23 mouse cellular contexts compared by ENCODE assay signal in the genomic region with DNA sequence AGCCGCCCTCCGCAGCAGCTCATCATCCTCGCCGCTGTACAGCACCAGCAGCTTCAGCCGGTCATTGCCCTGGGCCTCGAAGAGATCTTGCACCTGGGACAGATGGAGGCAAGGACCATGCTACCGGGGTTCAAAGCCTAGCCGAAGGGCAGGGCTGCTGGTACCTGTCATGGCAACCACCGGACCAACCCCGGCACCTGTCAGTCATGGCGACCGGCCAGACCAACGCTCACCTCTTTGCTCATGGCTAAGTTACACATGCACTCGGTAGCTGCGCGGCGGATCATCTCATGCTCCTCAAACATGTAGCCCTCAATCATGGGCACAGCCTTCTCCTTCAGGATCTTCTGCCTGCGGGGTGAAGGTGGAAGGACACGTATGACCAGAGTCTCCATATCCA. TPM values are rescaled to one million over a fixed set of nuclear protein-coding genes. Genes with fewer than 3 reads are reported as not detected.
DNase-seq lines count a peak whose midpoint lies in the region; ATAC-seq and TF ChIP-seq lines count a peak whose summit lies in the region.
"Had no signal": no experiment of that assay in that cellular context is flagged by ENCODE, and none has a peak within 500 bp of the region (broad histone marks: within the 10 kb centered on the region; RNA-seq: fewer than 3 reads in every experiment).

No protein-coding gene starts in this region.

- H3K9ac ChIP-seq in hindbrain, embryonic 12.5 days, result 0 out of 2 replicates have a peak overlapping the region, but pooled peaks have one; percentile 8
- H3K9ac ChIP-seq in ES-Bruce4 (ENCODE audit: low read depth, poor library complexity, severe bottlenecking), result no peak overlapping the region
- H3K9ac ChIP-seq: embryonic facial prominence, embryonic 15.5 days; heart, embryonic 15.5 days; hindbrain, embryonic 15.5 days had no signal

- TF ChIP-seq CTCF in ES-Bruce4 (IDR thresholded peaks at IDR 0.05; ENCODE audit: low read depth, low read length), result no peak

- WGBS in hindbrain, embryonic 12.5 days, result 97% methylated on average over 19 of the region's 19 CpGs
- WGBS in hindbrain, embryonic 10.5 days, result 95% methylated on average over 19 of the region's 19 CpGs
- 97% methylated on average over 19 of the region's 19 CpGs for WGBS in embryonic facial prominence, embryonic 10.5 days

- DNase-seq in cerebellum, adult 11-12 months, result peak; percentile 58
- DNase-seq in cerebellum, postnatal 4 days (ENCODE audit: low spot score in 2 of 2), result no peak
- DNase-seq in hindbrain, embryonic 10.5 days (ENCODE audit: low spot score), result no peak
- DNase-seq in embryonic facial prominence, embryonic 10.5 days (ENCODE audit: low spot score), result no peak
- DNase-seq: adrenal gland, adult 2 months; adrenal gland, postnatal 25 days; gastrocnemius, adult 2 months; gastrocnemius, postnatal 36 days; heart, adult 18-20 months; heart, postnatal 14 days; kidney, adult 2 months had no signal

- ATAC-seq in hindbrain, embryonic 12.5 days (ENCODE audit: low FRiP score), result no peak
- ATAC-seq: activated CD4-positive, CD25-positive, alpha-beta regulatory T cell, adult 4 months; forebrain, embryonic 14.5 days; intestine, embryonic 16.5 days had no signal

- no peak for TF ChIP-seq POLR2A in ES-Bruce4 (IDR thresholded peaks at IDR 0.05; ENCODE audit: insufficient read depth, low read length)

- H3K36me3 ChIP-seq in hindbrain, embryonic 12.5 days, result peaks cover 62% of the 10 kb centered on the region
- peaks cover 67% of the 10 kb centered on the region for H3K36me3 ChIP-seq in hindbrain, embryonic 10.5 days
- no peaks in the 10 kb centered on the region for H3K36me3 ChIP-seq in ES-Bruce4 (ENCODE audit: control insufficient read depth, insufficient read depth, low read length, poor library complexity, severe bottlenecking)
- peaks cover 64% of the 10 kb centered on the region for H3K36me3 ChIP-seq in embryonic facial prominence, embryonic 10.5 days (replicated peaks)

- no peaks in the 10 kb centered on the region for H3K27me3 ChIP-seq in hindbrain, embryonic 12.5 days
- no peaks in the 10 kb centered on the region for H3K27me3 ChIP-seq in hindbrain, embryonic 10.5 days (ENCODE audit: insufficient read depth, poor library complexity, severe bottlenecking)
- H3K27me3 ChIP-seq in ES-Bruce4 (ENCODE audit: control insufficient read depth, insufficient read depth, low read length, poor library complexity, severe bottlenecking), result no peaks in the 10 kb centered on the region
- no peaks in the 10 kb centered on the region for H3K27me3 ChIP-seq in embryonic facial prominence, embryonic 10.5 days (replicated peaks; ENCODE audit: low read depth, poor library complexity, severe bottlenecking)
- H3K27me3 ChIP-seq: CH12.LX; embryonic facial prominence, embryonic 15.5 days; heart, embryonic 15.5 days; hindbrain, embryonic 15.5 days had no signal

- H3K4me1 ChIP-seq in hindbrain, embryonic 12.5 days, result peaks cover 9% of the 10 kb centered on the region
- peaks cover 24% of the 10 kb centered on the region for H3K4me1 ChIP-seq in hindbrain, embryonic 10.5 days (replicated peaks)
- H3K4me1 ChIP-seq in ES-Bruce4 (ENCODE audit: control insufficient read depth, insufficient read depth, low read length), result peaks cover 2% of the 10 kb centered on the region
- H3K4me1 ChIP-seq in embryonic facial prominence, embryonic 10.5 days, result peaks cover 16% of the 10 kb centered on the region

- H3K4me2 ChIP-seq in hindbrain, embryonic 12.5 days (replicated peaks), result no peak overlapping the region
- H3K4me2 ChIP-seq: embryonic facial prominence, embryonic 15.5 days; heart, embryonic 11.5 days; heart, embryonic 15.5 days; hindbrain, embryonic 15.5 days had no signal

- H3K27ac ChIP-seq in hindbrain, embryonic 12.5 days, result no peak overlapping the region
- H3K27ac ChIP-seq in hindbrain, embryonic 10.5 days, result no peak overlapping the region
- no peak overlapping the region for H3K27ac ChIP-seq in ES-Bruce4 (ENCODE audit: insufficient read depth, low read length)
- no peak overlapping the region for H3K27ac ChIP-seq in embryonic facial prominence, embryonic 10.5 days (replicated peaks)
- H3K27ac ChIP-seq: forebrain, embryonic 10.5 days; heart, embryonic 15.5 days; hindbrain, embryonic 15.5 days had no signal

- no peaks in the 10 kb centered on the region for H3K9me3 ChIP-seq in hindbrain, embryonic 12.5 days (replicated peaks)
- no peaks in the 10 kb centered on the region for H3K9me3 ChIP-seq in hindbrain, embryonic 10.5 days
- H3K9me3 ChIP-seq in ES-Bruce4 (replicated peaks; ENCODE audit: control insufficient read depth, insufficient read depth, low read length, poor library complexity, severe bottlenecking), result no peaks in the 10 kb centered on the region
- no peaks in the 10 kb centered on the region for H3K9me3 ChIP-seq in embryonic facial prominence, embryonic 10.5 days
- H3K9me3 ChIP-seq: embryonic facial prominence, embryonic 15.5 days; forebrain, embryonic 10.5 days; heart, embryonic 15.5 days; hindbrain, embryonic 15.5 days had no signal

- no peak overlapping the region for H3K4me3 ChIP-seq in hindbrain, embryonic 12.5 days
- H3K4me3 ChIP-seq in hindbrain, embryonic 10.5 days, result no peak overlapping the region
- H3K4me3 ChIP-seq in ES-Bruce4 (ENCODE audit: low read depth, low read length), result peak overlapping the region; percentile 33
- no peak overlapping the region for H3K4me3 ChIP-seq in embryonic facial prominence, embryonic 10.5 days
- H3K4me3 ChIP-seq: embryonic facial prominence, embryonic 15.5 days; erythroblast, embryonic 14.5 days; forebrain, embryonic 10.5 days; gastrocnemius, adult 2 months; heart, embryonic 15.5 days; hindbrain, embryonic 15.5 days had no signal

- no peak for TF ChIP-seq EP300 in ES-Bruce4 (IDR thresholded peaks at IDR 0.05; ENCODE audit: insufficient read depth, low read depth, low read length)

RNA-seq across cellular contexts. Expression of gene Rccd1, which starts 1.8 kb away (rescaled TPM):
- 9.8 and 14.1 TPM in 2 replicates for polyA plus RNA-seq in hindbrain, embryonic 12.5 days (2016; fragmentation: Nextera tagmentation; extraction: Ambion mirVana)
- 12.2 and 12.9 TPM in 2 replicates for polyA plus RNA-seq in hindbrain, embryonic 10.5 days (2016; fragmentation: Nextera tagmentation; extraction: Ambion mirVana)
- polyA plus RNA-seq in ES-Bruce4 (2011; ENCODE audit: insufficient read depth, insufficient read length, low read depth, missing spikeins), result 16.3 and 26.5 TPM in 2 replicates
- 12.0 and 13.2 TPM in 2 replicates for polyA plus RNA-seq in embryonic facial prominence, embryonic 10.5 days (2016; fragmentation: Nextera tagmentation; extraction: Ambion mirVana)

RNA-seq across cellular contexts. Expression of gene Unc45a, which starts 14.7 kb away (rescaled TPM):
- 56.2 and 60.6 TPM in 2 replicates for polyA plus RNA-seq in hindbrain, embryonic 12.5 days (2016; fragmentation: Nextera tagmentation; extraction: Ambion mirVana)
- 46.2 and 54.6 TPM in 2 replicates for polyA plus RNA-seq in hindbrain, embryonic 10.5 days (2016; fragmentation: Nextera tagmentation; extraction: Ambion mirVana)
- 24.0 and 25.3 TPM in 2 replicates for polyA plus RNA-seq in ES-Bruce4 (2011; ENCODE audit: insufficient read depth, insufficient read length, low read depth, missing spikeins)
- polyA plus RNA-seq in embryonic facial prominence, embryonic 10.5 days (2016; fragmentation: Nextera tagmentation; extraction: Ambion mirVana), result 51.3 and 53.3 TPM in 2 replicates

RNA-seq across cellular contexts. Expression of gene Hddc3, which starts 16.8 kb away (rescaled TPM):
- polyA plus RNA-seq in hindbrain, embryonic 12.5 days (2016; fragmentation: Nextera tagmentation; extraction: Ambion mirVana), result 20.2 and 22.0 TPM in 2 replicates
- polyA plus RNA-seq in hindbrain, embryonic 10.5 days (2016; fragmentation: Nextera tagmentation; extraction: Ambion mirVana), result 19.6 and 26.3 TPM in 2 replicates
- 9.7 and 12.8 TPM in 2 replicates for polyA plus RNA-seq in ES-Bruce4 (2011; ENCODE audit: insufficient read depth, insufficient read length, low read depth, missing spikeins)
- polyA plus RNA-seq in embryonic facial prominence, embryonic 10.5 days (2016; fragmentation: Nextera tagmentation; extraction: Ambion mirVana), result 23.3 and 30.3 TPM in 2 replicates

RNA-seq across cellular contexts. Expression of gene Prc1, which starts 31.8 kb away (rescaled TPM):
- polyA plus RNA-seq in hindbrain, embryonic 12.5 days (2016; fragmentation: Nextera tagmentation; extraction: Ambion mirVana), result 110 and 117 TPM in 2 replicates
- polyA plus RNA-seq in hindbrain, embryonic 10.5 days (2016; fragmentation: Nextera tagmentation; extraction: Ambion mirVana), result 175 and 232 TPM in 2 replicates
- 246 and 258 TPM in 2 replicates for polyA plus RNA-seq in ES-Bruce4 (2011; ENCODE audit: insufficient read depth, insufficient read length, low read depth, missing spikeins)
- 196 and 199 TPM in 2 replicates for polyA plus RNA-seq in embryonic facial prominence, embryonic 10.5 days (2016; fragmentation: Nextera tagmentation; extraction: Ambion mirVana)

RNA-seq across cellular contexts. Expression of gene Man2a2, which starts 45.1 kb away (rescaled TPM):
- 27.2 and 30.9 TPM in 2 replicates for polyA plus RNA-seq in hindbrain, embryonic 12.5 days (2016; fragmentation: Nextera tagmentation; extraction: Ambion mirVana)
- polyA plus RNA-seq in hindbrain, embryonic 10.5 days (2016; fragmentation: Nextera tagmentation; extraction: Ambion mirVana), result 17.7 TPM in 2 replicates
- 16.1 and 18.1 TPM in 2 replicates for polyA plus RNA-seq in ES-Bruce4 (2011; ENCODE audit: insufficient read depth, insufficient read length, low read depth, missing spikeins)
- 20.2 and 21.0 TPM in 2 replicates for polyA plus RNA-seq in embryonic facial prominence, embryonic 10.5 days (2016; fragmentation: Nextera tagmentation; extraction: Ambion mirVana)
